16 mouse cellular contexts compared by ENCODE assay signal in genomic region chr2:102916596-102916995, GRCm38 (mm10). TPM values are rescaled to one million over a fixed set of nuclear protein-coding genes. Genes with fewer than 3 reads are reported as not detected.
DNase-seq lines count a peak whose midpoint lies in the region; ATAC-seq and TF ChIP-seq lines count a peak whose summit lies in the region.
"Had no signal": no experiment of that assay in that cellular context is flagged by ENCODE, and none has a peak within 500 bp of the region (broad histone marks: within the 10 kb centered on the region; RNA-seq: fewer than 3 reads in every experiment).

No protein-coding gene starts in this region.

- ATAC-seq in embryonic facial prominence, embryonic 11.5 days (replicated peaks; ENCODE audit: insufficient number of reproducible peaks, low FRiP score, low TSS enrichment, low read depth), result no peak
- no peak for ATAC-seq in heart, postnatal 0 days (ENCODE audit: insufficient read depth, low read depth)
- no peak for ATAC-seq in heart, embryonic 11.5 days (replicated peaks; ENCODE audit: insufficient number of reproducible peaks, low FRiP score, low TSS enrichment)
- ATAC-seq in embryonic facial prominence, embryonic 15.5 days (ENCODE audit: insufficient number of reproducible peaks, low FRiP score, low TSS enrichment, low read depth), result peak; percentile 79
- no peak for ATAC-seq in activated CD4-positive, CD25-positive, alpha-beta regulatory T cell, adult 4 months
- ATAC-seq: forebrain, embryonic 14.5 days had no signal

- WGBS in embryonic facial prominence, embryonic 11.5 days, result 47% methylated on average over 3 of the region's 3 CpGs
- 51% methylated on average over 3 of the region's 3 CpGs for WGBS in embryonic facial prominence, embryonic 10.5 days
- WGBS in heart, postnatal 0 days, result 51% methylated on average over 3 of the region's 3 CpGs
- 51% methylated on average over 3 of the region's 3 CpGs for WGBS in heart, embryonic 11.5 days (ENCODE audit: insufficient replicate concordance)
- 26% methylated on average over 3 of the region's 3 CpGs for WGBS in embryonic facial prominence, embryonic 15.5 days

- no peaks in the 10 kb centered on the region for H3K27me3 ChIP-seq in embryonic facial prominence, embryonic 11.5 days (ENCODE audit: control insufficient read depth, insufficient read depth, low read length)
- no peaks in the 10 kb centered on the region; the same call in 1 of the 2 replicates for H3K27me3 ChIP-seq in embryonic facial prominence, embryonic 10.5 days (replicated peaks; ENCODE audit: low read depth, poor library complexity, severe bottlenecking)
- no peaks in the 10 kb centered on the region for H3K27me3 ChIP-seq in heart, postnatal 0 days (ENCODE audit: control insufficient read depth, insufficient read depth, low read length)
- no peaks in the 10 kb centered on the region for H3K27me3 ChIP-seq in heart, embryonic 11.5 days (ENCODE audit: control insufficient read depth, insufficient read depth, low read length)
- no peaks in the 10 kb centered on the region for H3K27me3 ChIP-seq in embryonic facial prominence, embryonic 15.5 days
- H3K27me3 ChIP-seq: limb, embryonic 12.5 days had no signal

- peak; percentile 4 for DNase-seq in embryonic facial prominence, embryonic 11.5 days (ENCODE audit: low spot score)
- DNase-seq in embryonic facial prominence, embryonic 10.5 days (ENCODE audit: low spot score), result no peak
- DNase-seq in heart, postnatal 0 days (ENCODE audit: low spot score), result peak; percentile 50
- peak; percentile 68 for DNase-seq in lung, postnatal 10 days
- DNase-seq in lung, postnatal 14 days, result no peak
- DNase-seq: cerebellum, adult 8-10 months; embryo, embryonic 11 days; kidney, adult 9 months had no signal

- H3K4me2 ChIP-seq in embryonic facial prominence, embryonic 11.5 days (ENCODE audit: low read depth, low read length), result no peak overlapping the region
- no peak overlapping the region for H3K4me2 ChIP-seq in heart, postnatal 0 days (ENCODE audit: low read depth, low read length)
- no peak overlapping the region for H3K4me2 ChIP-seq in heart, embryonic 11.5 days
- H3K4me2 ChIP-seq in embryonic facial prominence, embryonic 15.5 days (replicated peaks), result no peak overlapping the region
- H3K4me2 ChIP-seq: heart, embryonic 13.5 days; limb, embryonic 12.5 days had no signal

- TF ChIP-seq EP300 in heart, postnatal 0 days (IDR thresholded peaks at IDR 0.05; ENCODE audit: low read depth), result no peak

- no peaks in the 10 kb centered on the region for H3K9me3 ChIP-seq in embryonic facial prominence, embryonic 11.5 days (replicated peaks; ENCODE audit: control insufficient read depth, low read length)
- no peaks in the 10 kb centered on the region for H3K9me3 ChIP-seq in embryonic facial prominence, embryonic 10.5 days
- no peaks in the 10 kb centered on the region for H3K9me3 ChIP-seq in heart, postnatal 0 days (replicated peaks; ENCODE audit: control insufficient read depth, low read length)
- no peaks in the 10 kb centered on the region for H3K9me3 ChIP-seq in heart, embryonic 11.5 days (replicated peaks; ENCODE audit: control insufficient read depth, low read length)
- no peaks in the 10 kb centered on the region for H3K9me3 ChIP-seq in embryonic facial prominence, embryonic 15.5 days (replicated peaks)
- H3K9me3 ChIP-seq: heart, embryonic 13.5 days; limb, embryonic 12.5 days had no signal

- no peak overlapping the region for H3K4me3 ChIP-seq in embryonic facial prominence, embryonic 11.5 days (ENCODE audit: low read depth, low read length)
- H3K4me3 ChIP-seq in embryonic facial prominence, embryonic 10.5 days, result no peak overlapping the region
- no peak overlapping the region for H3K4me3 ChIP-seq in heart, postnatal 0 days (ENCODE audit: low read depth, low read length)
- no peak overlapping the region for H3K4me3 ChIP-seq in heart, embryonic 11.5 days (ENCODE audit: low read depth, low read length)
- no peak overlapping the region for H3K4me3 ChIP-seq in embryonic facial prominence, embryonic 15.5 days (replicated peaks)
- H3K4me3 ChIP-seq: heart, embryonic 13.5 days; layer of hippocampus, adult 2 months; limb, embryonic 12.5 days had no signal

- no peak overlapping the region for H3K27ac ChIP-seq in embryonic facial prominence, embryonic 11.5 days (replicated peaks; ENCODE audit: low read depth, low read length)
- no peak overlapping the region for H3K27ac ChIP-seq in embryonic facial prominence, embryonic 10.5 days (replicated peaks)
- H3K27ac ChIP-seq in heart, postnatal 0 days (ENCODE audit: low read depth), result no peak overlapping the region
- H3K27ac ChIP-seq in heart, embryonic 11.5 days (ENCODE audit: low read depth, low read length), result no peak overlapping the region
- peak overlapping the region; percentile 63 for H3K27ac ChIP-seq in embryonic facial prominence, embryonic 15.5 days (replicated peaks)
- H3K27ac ChIP-seq: heart, embryonic 13.5 days; layer of hippocampus, adult 2 months; limb, embryonic 12.5 days; macrophage had no signal

- no peak overlapping the region for H3K9ac ChIP-seq in embryonic facial prominence, embryonic 11.5 days (replicated peaks; ENCODE audit: low read length)
- H3K9ac ChIP-seq in heart, postnatal 0 days (replicated peaks; ENCODE audit: low read depth, low read length), result no peak overlapping the region
- H3K9ac ChIP-seq in heart, embryonic 11.5 days (ENCODE audit: low read depth, low read length), result no peak overlapping the region
- H3K9ac ChIP-seq in embryonic facial prominence, embryonic 15.5 days, result no peak overlapping the region
- H3K9ac ChIP-seq: heart, embryonic 13.5 days; limb, embryonic 12.5 days had no signal

- no peaks in the 10 kb centered on the region for H3K36me3 ChIP-seq in embryonic facial prominence, embryonic 11.5 days (replicated peaks; ENCODE audit: control insufficient read depth, insufficient read depth, low read depth, low read length)
- no peaks in the 10 kb centered on the region for H3K36me3 ChIP-seq in embryonic facial prominence, embryonic 10.5 days (replicated peaks)
- H3K36me3 ChIP-seq in heart, postnatal 0 days (replicated peaks; ENCODE audit: control insufficient read depth, insufficient read depth, low read length), result no peaks in the 10 kb centered on the region
- no peaks in the 10 kb centered on the region for H3K36me3 ChIP-seq in heart, embryonic 11.5 days (ENCODE audit: control insufficient read depth, insufficient read depth, low read length)
- H3K36me3 ChIP-seq in embryonic facial prominence, embryonic 15.5 days, result no peaks in the 10 kb centered on the region
- H3K36me3 ChIP-seq: heart, embryonic 13.5 days; limb, embryonic 12.5 days had no signal

- no peak for TF ChIP-seq CTCF in heart, postnatal 0 days (IDR thresholded peaks at IDR 0.05; ENCODE audit: low read depth)

- no peaks in the 10 kb centered on the region for H3K4me1 ChIP-seq in embryonic facial prominence, embryonic 11.5 days (ENCODE audit: control insufficient read depth, insufficient read depth, low read length)
- H3K4me1 ChIP-seq in embryonic facial prominence, embryonic 10.5 days, result peaks cover 5% of the 10 kb centered on the region; the same call in 1 of the 2 replicates
- H3K4me1 ChIP-seq in heart, postnatal 0 days (ENCODE audit: control insufficient read depth, insufficient read depth), result no peaks in the 10 kb centered on the region
- 0 out of 2 replicates have a peak, but pooled peaks cover 11% of the 10 kb centered on the region for H3K4me1 ChIP-seq in heart, embryonic 11.5 days (ENCODE audit: control insufficient read depth, insufficient read depth, low read length)
- peaks cover 10% of the 10 kb centered on the region for H3K4me1 ChIP-seq in embryonic facial prominence, embryonic 15.5 days
- H3K4me1 ChIP-seq: limb, embryonic 12.5 days had no signal

RNA-seq across cellular contexts. Expression of gene Cd44, which starts 15.1 kb away (rescaled TPM):
- 3.4 and 4.0 TPM in 2 replicates for polyA plus RNA-seq in embryonic facial prominence, embryonic 11.5 days (2014; fragmentation: Nextera tagmentation; extraction: Ambion mirVana)
- polyA plus RNA-seq in embryonic facial prominence, embryonic 10.5 days (2016; fragmentation: Nextera tagmentation; extraction: Ambion mirVana), result 2.2 and 2.5 TPM in 2 replicates
- 12.5 and 25.8 TPM in 2 replicates for total RNA-seq in heart, postnatal 0 days (2014; rRNA removed; ENCODE audit: low replicate concordance)
- polyA plus RNA-seq in heart, postnatal 0 days (2015; fragmentation: Nextera tagmentation; extraction: Ambion mirVana), result 7.4 and 9.3 TPM in 2 replicates
- polyA plus RNA-seq in heart, embryonic 11.5 days (2014; fragmentation: Nextera tagmentation; extraction: Ambion mirVana), result 24.8 and 28.8 TPM in 2 replicates
- 56.9 and 58.9 TPM in 2 replicates for polyA plus RNA-seq in embryonic facial prominence, embryonic 15.5 days (2015; fragmentation: Nextera tagmentation; extraction: Ambion mirVana)
- 10 to 100 TPM; 78.7 to 86.7 TPM for polyA plus RNA-seq in activated CD4-positive, CD25-positive, alpha-beta regulatory T cell, adult 4 months (2017; shearing (Covaris generic))

Comparison
In these comparisons a context has a peak if more than half of its experiments do, and no peak if none do; other contexts are left out.
1. DNase-seq: peak in embryonic facial prominence, embryonic 11.5 days (single experiment), heart, postnatal 0 days (single experiment) and lung, postnatal 10 days (single experiment); none in embryonic facial prominence, embryonic 10.5 days (single experiment) and lung, postnatal 14 days (single experiment).